Mouse (Mus musculus) stomach, postnatal 0 days (tissue): ENCODE measurements at regions not wholly inside any gene's neighbourhood (a gene's known extent, or its start where the extent isn't known, plus 50 kb on each side); places are given as distances from the start of the nearest gene placed in this dataset.

ENCODE experiments used
- ATAC-seq: fragments of 200-750 bp; cut with Nextera tagmentation; 2 replicates; pipeline ENCODE4 v1.8.0; 2017; ENCODE audit not compliant: low FRiP score, low TSS enrichment
- DNase-seq: peaks from one replicate; pipeline ENCODE4 v3.0.0-alpha.2; 2016; ENCODE audit warnings: low spot score
- H3K27ac ChIP-seq: fragments of 300-500 bp; sonication (generic); replicated peaks from 2 replicates; pipeline ENCODE4 v1.5.1; 2014; ENCODE audit warnings: mild to moderate bottlenecking, control low read depth
- H3K27me3 ChIP-seq: fragments of 300-500 bp; sonication (generic); 2 replicates; pipeline ENCODE4 v1.6.1; 2014; ENCODE audit warnings: low read length; ENCODE audit not compliant: control insufficient read depth, insufficient read depth
- H3K36me3 ChIP-seq: fragments of 300-500 bp; sonication (generic); 2 replicates; pipeline ENCODE4 v1.6.1; 2014; ENCODE audit warnings: low read length, mixed read lengths; ENCODE audit not compliant: control insufficient read depth, insufficient read depth
- H3K4me1 ChIP-seq: fragments of 300-500 bp; sonication (generic); replicated peaks from 2 replicates; pipeline ENCODE4 v1.6.1; 2014; ENCODE audit warnings: antibody characterized with exemption; ENCODE audit not compliant: control insufficient read depth, insufficient read depth
- H3K4me2 ChIP-seq: fragments of 300-500 bp; sonication (generic); replicated peaks from 2 replicates; pipeline ENCODE4 v1.6.1; 2014; ENCODE audit warnings: low read depth, mild to moderate bottlenecking, control low read depth, moderate library complexity
- H3K4me3 ChIP-seq: fragments of 300-500 bp; sonication (generic); 2 replicates; pipeline ENCODE4 v1.5.1; 2014; ENCODE audit warnings: low read depth, low read length, control low read depth
- H3K9ac ChIP-seq: fragments of 300-500 bp; sonication (generic); 2 replicates; pipeline ENCODE4 v1.6.1; 2014; ENCODE audit warnings: mild to moderate bottlenecking, low read length, control low read depth, mixed read lengths
- H3K9me3 ChIP-seq: fragments of 300-500 bp; sonication (generic); 2 replicates; pipeline ENCODE4 v1.6.1; 2016; ENCODE audit warnings: low read length; ENCODE audit not compliant: control insufficient read depth
- CTCF ChIP-seq: IDR thresholded peaks from 2 replicates; pipeline ENCODE4 v1.5.1; 2016; ENCODE audit warnings: antibody characterized with exemption, low read depth, mild to moderate bottlenecking, moderate library complexity
- EP300 ChIP-seq: optimal IDR thresholded peaks from 2 replicates; pipeline ENCODE3; 2016; ENCODE audit warnings: antibody characterized with exemption
- WGBS: fragments of 180-500 bp; shearing (Covaris S2); extraction: QIAGEN DNeasy Blood & Tissue Kit; methylation state at CpG from one replicate; pipeline ENCODE4 v1.1.7; 2014; 5-methylcytosine and 5-hydroxymethylcytosine counted together

- Histone ChIP-seq H3K9ac (no peak overlapping the region), H3K27me3 (no peaks in the 10 kb centered on the region), H3K27ac (no peak overlapping the region), H3K4me3 (no peak overlapping the region), H3K4me1 (no peaks in the 10 kb centered on the region), H3K9me3 (no peaks in the 10 kb centered on the region), H3K4me2 (no peak overlapping the region), H3K36me3 (no peaks in the 10 kb centered on the region)
- 81% methylated on average over 5 of the region's 5 CpGs for whole genome bisulfite sequencing
- TF ChIP-seq EP300, result no peak
- TF ChIP-seq CTCF, result no peak
- DNase-seq (no peak), ATAC-seq (no peak)
These were observed 60.8 kb upstream of the E2f3 start for GRCm38 (mm10) chr13:30046504-30047169.

GRCm38 (mm10) chr13:30046061-30046460, 60.2 kb upstream of the E2f3 start:
- Histone ChIP-seq H3K9ac (no peak overlapping the region), H3K4me2 (no peak overlapping the region), H3K9me3 (no peaks in the 10 kb centered on the region), H3K36me3 (no peaks in the 10 kb centered on the region), H3K27me3 (no peaks in the 10 kb centered on the region), H3K4me3 (no peak overlapping the region), H3K4me1 (no peaks in the 10 kb centered on the region), H3K27ac (no peak overlapping the region)
- no peak for TF ChIP-seq CTCF
- TF ChIP-seq EP300, result no peak
- DNase-seq, result no peak
- no peak for ATAC-seq
- 72% methylated on average over 14 of the region's 15 CpGs for WGBS

- Histone ChIP-seq H3K4me2 (no peak overlapping the region), H3K9me3 (no peaks in the 10 kb centered on the region), H3K4me1 (no peaks in the 10 kb centered on the region), H3K27me3 (no peaks in the 10 kb centered on the region), H3K27ac (no peak overlapping the region), H3K36me3 (no peaks in the 10 kb centered on the region), H3K4me3 (no peak overlapping the region), H3K9ac (no peak overlapping the region)
- ATAC-seq, result no peak
- no peak for DNase-seq
- WGBS, result 70% methylated on average over 6 of the region's 6 CpGs
- TF ChIP-seq CTCF, result no peak
- TF ChIP-seq EP300, result no peak
These were observed 59.4 kb upstream of the E2f3 start for GRCm38 (mm10) chr13:30045225-30045624.

GRCm38 (mm10) chr13:30044790-30045189, 58.9 kb upstream of the E2f3 start:
- Histone ChIP-seq H3K27ac (no peak overlapping the region), H3K9me3 (no peaks in the 10 kb centered on the region), H3K27me3 (no peaks in the 10 kb centered on the region), H3K4me1 (no peaks in the 10 kb centered on the region), H3K4me2 (no peak overlapping the region), H3K4me3 (no peak overlapping the region), H3K36me3 (no peaks in the 10 kb centered on the region), H3K9ac (no peak overlapping the region)
- ATAC-seq (no peak), DNase-seq (no peak)
- 82% methylated on average over 2 of the region's 2 CpGs for WGBS
- no peak for TF ChIP-seq EP300
- no peak for TF ChIP-seq CTCF

GRCm38 (mm10) chr13:30042689-30043320, 56.9 kb upstream of the E2f3 start:
- no peaks in the 10 kb centered on the region for H3K27me3 ChIP-seq
- 76% methylated on average over 15 of the region's 15 CpGs for WGBS

GRCm38 (mm10) chr13:30041501-30042295, 55.8 kb upstream of the E2f3 start:
- Histone ChIP-seq H3K27ac (no peak overlapping the region), H3K9me3 (no peaks in the 10 kb centered on the region), H3K27me3 (no peaks in the 10 kb centered on the region), H3K9ac (no peak overlapping the region), H3K4me1 (no peaks in the 10 kb centered on the region), H3K36me3 (no peaks in the 10 kb centered on the region), H3K4me2 (no peak overlapping the region), H3K4me3 (no peak overlapping the region)
- no peak for DNase-seq
- 90% methylated on average over 3 of the region's 3 CpGs for WGBS
- ATAC-seq, result no peak
- TF ChIP-seq EP300 (no peak), CTCF (no peak)

More at GRCm38 (mm10) chr13:30042689-30043320, 56.9 kb upstream of the E2f3 start:
- H3K9me3 ChIP-seq, result no peaks in the 10 kb centered on the region
- ATAC-seq, result no peak
- no peak overlapping the region for H3K9ac ChIP-seq
- H3K4me1 ChIP-seq, result no peaks in the 10 kb centered on the region
- no peak overlapping the region for H3K4me2 ChIP-seq
- DNase-seq, result no peak
- no peaks in the 10 kb centered on the region for H3K36me3 ChIP-seq
- no peak overlapping the region for H3K4me3 ChIP-seq
- H3K27ac ChIP-seq, result no peak overlapping the region
- TF ChIP-seq CTCF (no peak), EP300 (no peak)
